Mouse (Mus musculus) testis, adult 2 months (tissue): ENCODE measurements around the gene U2af2.

Experiments
- CTCF ChIP-seq: fragments of 200-500 bp; IDR thresholded peaks from 2 replicates; pipeline ENCODE4 v1.5.1; 2012; ENCODE audit warnings: low read depth, mild to moderate bottlenecking, inconsistent platforms, low read length, moderate library complexity; ENCODE audit not compliant: control insufficient read depth, insufficient read depth, insufficient replicate concordance
- POLR2A ChIP-seq: fragments of 200-500 bp; IDR thresholded peaks from 2 replicates; pipeline ENCODE4 v1.6.1; 2012; ENCODE audit warnings: low read depth, mild to moderate bottlenecking, inconsistent platforms, low read length, moderate library complexity; ENCODE audit not compliant: control insufficient read depth

DNA sequence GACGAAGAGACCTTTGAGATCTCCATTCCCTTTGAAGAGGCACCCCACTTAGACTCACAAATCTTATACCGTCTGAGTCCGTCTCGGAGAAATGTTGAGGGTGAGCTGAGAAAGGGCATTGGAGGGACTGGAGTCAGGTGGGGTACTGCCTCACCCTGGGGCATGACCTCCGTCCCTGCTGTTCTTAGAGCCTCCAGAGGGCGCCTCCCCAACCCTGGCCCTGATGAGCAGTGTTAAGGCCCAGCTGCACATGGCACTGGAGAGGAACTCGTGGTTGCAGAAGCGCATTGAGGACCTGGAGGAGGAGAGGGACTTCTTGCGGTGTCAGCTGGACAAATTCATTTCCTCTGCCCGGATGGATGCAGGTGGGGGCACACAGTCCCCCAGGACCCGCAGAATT is 4.1 kb upstream of the U2af2 start:
- TF ChIP-seq CTCF, result no peak
- no peak for TF ChIP-seq POLR2A
